9 mouse cellular contexts compared by ENCODE assay signal in genomic region chr16:92336280-92336679, GRCm38 (mm10). TPM values are rescaled to one million over a fixed set of nuclear protein-coding genes. Genes with fewer than 3 reads are reported as not detected.
DNase-seq lines count a peak whose midpoint lies in the region; ATAC-seq and TF ChIP-seq lines count a peak whose summit lies in the region.
"Had no signal": no experiment of that assay in that cellular context is flagged by ENCODE, and none has a peak within 500 bp of the region (broad histone marks: within the 10 kb centered on the region; RNA-seq: fewer than 3 reads in every experiment).

No protein-coding gene starts in this region.

- peak; percentile 67 for TF ChIP-seq CTCF in bone marrow macrophage, adult 2 months (IDR thresholded peaks at IDR 0.05; ENCODE audit: low read depth, low read length)

- peak overlapping the region; percentile 34 for H3K4me2 ChIP-seq in embryonic facial prominence, embryonic 15.5 days (replicated peaks)
- H3K4me2 ChIP-seq: liver, embryonic 15.5 days had no signal

- H3K36me3 ChIP-seq in ES-E14 (ENCODE audit: control insufficient read depth, insufficient read depth, low read length, poor library complexity, severe bottlenecking), result no peaks in the 10 kb centered on the region
- no peaks in the 10 kb centered on the region for H3K36me3 ChIP-seq in embryonic facial prominence, embryonic 15.5 days
- H3K36me3 ChIP-seq: liver, embryonic 15.5 days had no signal

- H3K27me3 ChIP-seq in embryonic facial prominence, embryonic 15.5 days, result no peaks in the 10 kb centered on the region

- H3K4me1 ChIP-seq in ES-E14 (ENCODE audit: control insufficient read depth in 2 of 2, insufficient read depth in 2 of 2, low read length in 2 of 2, poor library complexity in 1 of 2), result peaks cover 3 to 13% of the 10 kb centered on the region in 2 experiments; a peak in 1 of 4 replicates
- H3K4me1 ChIP-seq in bone marrow macrophage, adult 2 months (ENCODE audit: control insufficient read depth, insufficient read depth, low read length), result no peaks in the 10 kb centered on the region
- H3K4me1 ChIP-seq in embryonic facial prominence, embryonic 15.5 days, result peaks cover 11% of the 10 kb centered on the region; the same call in 1 of the 2 replicates

- 5% methylated on average over 9 of the region's 9 CpGs for WGBS in embryonic facial prominence, embryonic 15.5 days

- no peak overlapping the region for H3K27ac ChIP-seq in ES-E14 (ENCODE audit: insufficient read depth, low read depth, low read length, poor library complexity, severe bottlenecking)
- no peak overlapping the region for H3K27ac ChIP-seq in bone marrow macrophage, adult 2 months (ENCODE audit: insufficient read depth, low read depth, low read length)
- no peak overlapping the region for H3K27ac ChIP-seq in embryonic facial prominence, embryonic 15.5 days (replicated peaks)
- H3K27ac ChIP-seq: liver, embryonic 15.5 days had no signal

- ATAC-seq in embryonic facial prominence, embryonic 15.5 days (ENCODE audit: insufficient number of reproducible peaks, low FRiP score, low TSS enrichment, low read depth), result 0 out of 2 replicates have a peak, but pooled peaks have one; percentile 11

- TF ChIP-seq POLR2A in bone marrow macrophage, adult 2 months (IDR thresholded peaks at IDR 0.05; ENCODE audit: borderline replicate concordance, low read depth, low read length), result no peak

- H3K9ac ChIP-seq in ES-E14 (ENCODE audit: insufficient read depth, low read depth, low read length, poor library complexity, severe bottlenecking), result no peak overlapping the region
- H3K9ac ChIP-seq in embryonic facial prominence, embryonic 15.5 days, result no peak overlapping the region
- H3K9ac ChIP-seq: liver, embryonic 15.5 days had no signal

- DNase-seq in ES-E14 (ENCODE audit: low read depth, low spot score), result peak; percentile 77
- DNase-seq in heart, postnatal 10 days, result peak; percentile 86 to 90
- DNase-seq in layer of hippocampus, adult 11-12 months (ENCODE audit: low spot score), result peak; percentile 71
- peak; percentile 90 for DNase-seq in lung, postnatal 10 days
- DNase-seq in retina, postnatal 1 day, result peak; percentile 89
- peak; percentile 51 to 54 for DNase-seq in thymus, postnatal 36 days

- no peak overlapping the region for H3K4me3 ChIP-seq in ES-E14 (ENCODE audit: insufficient read depth in 1 of 2, low read depth in 1 of 2, low read length in 2 of 2, poor library complexity in 1 of 2, severe bottlenecking in 1 of 2)
- H3K4me3 ChIP-seq in bone marrow macrophage, adult 2 months (ENCODE audit: insufficient read depth, low read length), result no peak overlapping the region
- H3K4me3 ChIP-seq in embryonic facial prominence, embryonic 15.5 days (replicated peaks), result no peak overlapping the region
- H3K4me3 ChIP-seq: liver, embryonic 15.5 days had no signal

- in situ Hi-C loops in ES-E14 (cut with MboI; ENCODE audit: low sequenced_read_pairs in 2 of 2, unreplicated experiment in 2 of 2), result no loop called here

- H3K9me3 ChIP-seq in ES-E14 (ENCODE audit: control insufficient read depth, insufficient read depth, low read depth, low read length), result no peaks in the 10 kb centered on the region
- no peaks in the 10 kb centered on the region for H3K9me3 ChIP-seq in embryonic facial prominence, embryonic 15.5 days (replicated peaks)
- H3K9me3 ChIP-seq: liver, embryonic 15.5 days had no signal

- intact Hi-C loops in heart, postnatal 10 days (cut with DNase I), result loop anchor here (1.0 kb wide), 1 partner anchor 22 kb away; no protein-coding TSS in a partner anchor

TF ChIP-seq in ES-E14, 5 proteins besides CTCF, POLR2A, EP300 and RAD21:
- TF ChIP-seq CHD2 (IDR thresholded peaks at IDR 0.05; ENCODE audit: low read depth, low read length) (no peak), MAFK (IDR thresholded peaks at IDR 0.05; ENCODE audit: insufficient read depth, low read depth, low read length) (peak; percentile 32; the same call in 1 of the 2 replicates), ZC3H11A (IDR thresholded peaks at IDR 0.05; ENCODE audit: borderline replicate concordance, low read depth, low read length) (no peak)

RNA-seq across cellular contexts. Expression of gene Fam243, which starts 15.0 kb away (rescaled TPM):
- total RNA-seq in ES-E14 (2012; rRNA removed), result not detected in 2 replicates
- polyA plus RNA-seq in bone marrow macrophage, adult 2 months (2012; ENCODE audit: insufficient read depth, insufficient read length, missing spikeins), result not detected in 2 replicates
- polyA plus RNA-seq in embryonic facial prominence, embryonic 15.5 days (2015; fragmentation: Nextera tagmentation; extraction: Ambion mirVana), result not detected in 2 replicates
- 1 to 10 TPM in 1 of 2 experiments, under 1 TPM in 1; 0.62 to 1.2 TPM for total RNA-seq in heart, postnatal 10 days (2021)
- polyA plus RNA-seq: liver, embryonic 15.5 days had no signal

RNA-seq across cellular contexts. Expression of gene Kcne1, which starts 23.0 kb away (rescaled TPM):
- total RNA-seq in ES-E14 (2012; rRNA removed), result not detected in 2 replicates
- polyA plus RNA-seq in bone marrow macrophage, adult 2 months (2012; ENCODE audit: insufficient read depth, insufficient read length, missing spikeins), result not detected in 2 replicates
- polyA plus RNA-seq in embryonic facial prominence, embryonic 15.5 days (2015; fragmentation: Nextera tagmentation; extraction: Ambion mirVana), result 0.11 and 0.67 TPM in 2 replicates
- 100 to 1,000 TPM; 415 to 442 TPM for total RNA-seq in heart, postnatal 10 days (2021)
- polyA plus RNA-seq: liver, embryonic 15.5 days had no signal

RNA-seq across cellular contexts. Expression of gene Smim11, which starts 35.2 kb away (rescaled TPM):
- 27.5 and 34.1 TPM in 2 replicates for total RNA-seq in ES-E14 (2012; rRNA removed)
- 68.3 and 95.1 TPM in 2 replicates for polyA plus RNA-seq in bone marrow macrophage, adult 2 months (2012; ENCODE audit: insufficient read depth, insufficient read length, missing spikeins)
- polyA plus RNA-seq in embryonic facial prominence, embryonic 15.5 days (2015; fragmentation: Nextera tagmentation; extraction: Ambion mirVana), result 131 TPM in 2 replicates
- 10 to 100 TPM; 48.9 to 54.0 TPM for total RNA-seq in heart, postnatal 10 days (2021)

RNA-seq across cellular contexts. Expression of gene Kcne2, which starts 44.1 kb away (rescaled TPM):
- not detected in 2 replicates for total RNA-seq in ES-E14 (2012; rRNA removed)
- polyA plus RNA-seq in bone marrow macrophage, adult 2 months (2012; ENCODE audit: insufficient read depth, insufficient read length, missing spikeins), result not detected in 2 replicates
- 0.22 and 0.23 TPM in 2 replicates for polyA plus RNA-seq in embryonic facial prominence, embryonic 15.5 days (2015; fragmentation: Nextera tagmentation; extraction: Ambion mirVana)
- not detected for total RNA-seq in heart, postnatal 10 days (2021)
- polyA plus RNA-seq: liver, embryonic 15.5 days had no signal

Comparison
In these comparisons a context has a peak if more than half of its experiments do, and no peak if none do; other contexts are left out.
1. RNA of gene Kcne1, which starts 23.0 kb away (total RNA-seq): 415 to 442 TPM in heart, postnatal 10 days; not detected in ES-E14; every median in the first group is over 100 times any median in the second.
2. Peak in every context shown above with its lines, with median percentiles within 50 percentile points of each other: DNase-seq.